Mouse (Mus musculus) heart, embryonic 14.5 days (tissue): ENCODE measurements around the gene Olfr810. TPM values are rescaled to one million over a fixed set of nuclear protein-coding genes. Genes with fewer than 3 reads are reported as not detected.

ENCODE experiments used
- ATAC-seq: fragments of 200-750 bp; cut with Nextera tagmentation; 2 replicates; pipeline ENCODE4 v1.8.0; 2017; ENCODE audit warnings: low read depth, moderate TSS enrichment; ENCODE audit not compliant: insufficient number of reproducible peaks, insufficient read depth, low FRiP score
- H3K27ac ChIP-seq, 2 experiments: fragments of 200-500 bp in 1 of 2; fragments of 300-500 bp in 1 of 2; sonication (generic) in 1 of 2; replicated peaks in 1 of 2; 2 replicates each; pipeline ENCODE4 v1.5.1; 2012 to 2014; ENCODE audit warnings: low read depth in 2 of 2, low read length in 2 of 2, control low read depth in 1 of 2, mild to moderate bottlenecking in 1 of 2, mixed read lengths in 1 of 2; ENCODE audit not compliant: control insufficient read depth in 1 of 2, insufficient read depth in 1 of 2
- H3K27me3 ChIP-seq: fragments of 300-500 bp; sonication (generic); 2 replicates; pipeline ENCODE4 v1.6.1; 2014; ENCODE audit warnings: mild to moderate bottlenecking, low read length, control low read depth; ENCODE audit not compliant: control insufficient read depth, insufficient read depth
- H3K36me3 ChIP-seq: fragments of 300-500 bp; sonication (generic); 2 replicates; pipeline ENCODE4 v1.6.1; 2014; ENCODE audit warnings: mild to moderate bottlenecking, control low read depth, low read length, mixed read lengths; ENCODE audit not compliant: control insufficient read depth, insufficient read depth
- H3K4me1 ChIP-seq, 2 experiments: fragments of 200-500 bp in 1 of 2; fragments of 300-500 bp in 1 of 2; sonication (generic) in 1 of 2; 2 replicates each; pipeline ENCODE4 v1.6.1; 2012 to 2014; ENCODE audit warnings: low read length in 2 of 2, control low read depth in 1 of 2, mixed read lengths in 1 of 2; ENCODE audit not compliant: control insufficient read depth in 2 of 2, insufficient read depth in 2 of 2
- H3K4me2 ChIP-seq: fragments of 300-500 bp; sonication (generic); 2 replicates; pipeline ENCODE4 v1.6.1; 2014; ENCODE audit warnings: mild to moderate bottlenecking, low read length
- H3K4me3 ChIP-seq, 2 experiments: fragments of 200-500 bp in 1 of 2; fragments of 300-500 bp in 1 of 2; sonication (generic) in 1 of 2; 2 replicates each; pipeline ENCODE4 v1.5.1; 2012 to 2014; ENCODE audit warnings: low read length in 2 of 2, mild to moderate bottlenecking in 2 of 2, control low read depth in 1 of 2, low read depth in 1 of 2, moderate library complexity in 1 of 2; ENCODE audit not compliant: control insufficient read depth in 1 of 2, insufficient read depth in 1 of 2
- H3K9ac ChIP-seq: fragments of 300-500 bp; sonication (generic); 2 replicates; pipeline ENCODE4 v1.6.1; 2014; ENCODE audit warnings: mild to moderate bottlenecking, low read length
- H3K9me3 ChIP-seq: fragments of 300-500 bp; sonication (generic); 2 replicates; pipeline ENCODE4 v1.6.1; 2016; ENCODE audit warnings: low read length, control low read depth; ENCODE audit not compliant: control insufficient read depth
- WGBS: fragments of 180-500 bp; shearing (Covaris S2); extraction: QIAGEN DNeasy Blood & Tissue Kit; methylation state at CpG from one replicate; pipeline ENCODE4 v1.1.7; 2014; 5-methylcytosine and 5-hydroxymethylcytosine counted together
- polyA plus RNA-seq: library from polyadenylated mRNA; unstranded; fragments of >200 nt; fragmentation: Nextera tagmentation; extraction: Ambion mirVana; gene quantifications from 2 replicates; pipeline ENCODE4 v1.2.1, GENCODE M21; 2014

Olfr810 gene
- polyA plus RNA-seq, result not detected in 2 replicates

DNA sequence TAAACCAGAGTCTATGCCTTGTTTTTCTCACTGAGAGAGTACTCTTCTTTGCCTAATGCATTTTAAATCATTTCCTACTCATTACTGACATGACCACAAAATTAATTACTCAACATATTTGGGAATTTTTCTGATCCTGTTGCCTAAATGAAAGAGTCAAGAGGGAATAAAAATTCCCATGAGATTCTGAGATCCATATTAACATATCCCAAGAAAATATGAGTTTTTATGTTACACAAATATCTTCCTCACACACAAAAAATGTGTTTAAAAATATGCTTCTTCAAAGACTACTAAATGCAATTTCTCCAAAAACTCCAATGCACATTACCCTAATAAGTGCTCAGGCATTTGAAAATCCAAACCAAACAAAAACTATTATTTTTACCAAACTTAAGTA is at the start of gene Olfr810:
Gene Olfr810, minus strand, starts transcription at position 101 of the 400 bp plus-strand sequence.
- Histone ChIP-seq H3K4me1 (no peaks in the 10 kb centered on the region), H3K4me2 (no peak within 1 kb of the TSS), H3K9me3 (no peaks in the 10 kb centered on the region), H3K36me3 (no peaks in the 10 kb centered on the region), H3K27me3 (no peaks in the 10 kb centered on the region), H3K9ac (no peak within 1 kb of the TSS), H3K4me3 (no peak within 1 kb of the TSS), H3K27ac (no peak within 1 kb of the TSS)
- no peak for ATAC-seq

- Histone ChIP-seq H3K27me3 (no peaks in the 10 kb centered on the region), H3K9ac (no peak within 1 kb of the TSS), H3K27ac (no peak within 1 kb of the TSS), H3K36me3 (no peaks in the 10 kb centered on the region), H3K4me2 (no peak within 1 kb of the TSS), H3K4me1 (no peaks in the 10 kb centered on the region), H3K9me3 (no peaks in the 10 kb centered on the region), H3K4me3 (no peak within 1 kb of the TSS)
- 74% methylated on average over 4 of the region's 4 CpGs for WGBS
- no peak for ATAC-seq
These were observed 9.6 kb upstream of the Olfr810 start, which contains the start of gene Olfr811 for GRCm38 (mm10) chr10:129804296-129804695. TSS of gene Olfr811 (minus strand) at chr10:129804396.

DNA sequence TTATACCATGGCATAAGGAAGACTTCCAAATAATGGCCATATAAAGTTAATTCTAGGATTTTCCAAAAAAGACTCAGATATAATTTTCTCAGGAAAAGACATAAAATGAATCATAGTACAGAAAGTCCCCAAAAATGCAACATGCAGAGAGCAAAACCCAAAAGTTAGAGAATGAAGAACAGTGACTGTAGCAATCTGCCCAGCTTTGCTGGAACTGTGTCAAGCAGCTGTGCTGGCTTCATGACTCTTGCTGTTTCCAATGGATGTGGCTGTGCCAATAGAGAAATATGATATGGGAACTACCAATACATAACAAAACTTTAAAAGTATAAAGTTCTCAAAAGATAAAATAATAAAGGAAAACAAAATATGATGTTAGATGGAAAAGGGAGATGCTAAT is 16.6 kb downstream of the Olfr810 start:
- H3K4me2 ChIP-seq, result no peak overlapping the region
- no peaks in the 10 kb centered on the region for H3K36me3 ChIP-seq
- H3K27ac ChIP-seq, result no peak overlapping the region
- no peak overlapping the region for H3K4me3 ChIP-seq
- no peak overlapping the region for H3K9ac ChIP-seq
- no peaks in the 10 kb centered on the region for H3K27me3 ChIP-seq
- H3K9me3 ChIP-seq, result no peaks in the 10 kb centered on the region
- no peaks in the 10 kb centered on the region for H3K4me1 ChIP-seq
- no peak for ATAC-seq

DNA sequence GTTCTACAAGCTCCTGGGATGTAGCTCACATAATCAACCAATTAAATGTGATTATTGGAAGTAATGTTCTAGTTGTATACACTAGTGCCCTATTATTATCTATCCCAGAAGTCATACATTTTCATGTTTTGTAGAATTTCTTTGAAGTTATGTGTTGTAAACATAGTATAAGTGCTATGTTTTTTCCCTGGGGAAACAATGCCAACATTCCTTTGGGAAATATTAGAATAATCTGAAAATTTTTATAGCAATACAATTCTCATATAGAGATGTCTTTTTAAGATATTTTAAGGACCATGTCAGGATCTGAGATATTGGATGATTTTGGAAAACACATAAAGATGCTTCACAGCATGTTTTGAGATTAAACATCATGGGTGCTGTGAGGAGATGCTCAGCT is 20.4 kb downstream of the Olfr810 start, which contains the start of gene Olfr809:
Gene Olfr809, plus strand, starts transcription at position 301 of the 400 bp plus-strand sequence.
- Histone ChIP-seq H3K9ac (no peak within 1 kb of the TSS), H3K4me2 (no peak within 1 kb of the TSS), H3K27ac (no peak within 1 kb of the TSS), H3K36me3 (no peaks in the 10 kb centered on the region), H3K9me3 (no peaks in the 10 kb centered on the region), H3K4me3 (no peak within 1 kb of the TSS), H3K4me1 (no peaks in the 10 kb centered on the region), H3K27me3 (no peaks in the 10 kb centered on the region)
- no peak for ATAC-seq

- Histone ChIP-seq H3K4me3 (no peak within 1 kb of the TSS), H3K27me3 (no peaks in the 10 kb centered on the region), H3K4me1 (no peaks in the 10 kb centered on the region), H3K27ac (no peak within 1 kb of the TSS), H3K9ac (no peak within 1 kb of the TSS), H3K36me3 (no peaks in the 10 kb centered on the region), H3K4me2 (no peak within 1 kb of the TSS), H3K9me3 (no peaks in the 10 kb centered on the region)
- no peak for ATAC-seq
- 84% methylated on average over 1 of the region's 1 CpGs for WGBS
These were observed 29.5 kb downstream of the Olfr810 start, which contains the start of gene Olfr808 for GRCm38 (mm10) chr10:129765182-129765581. TSS of gene Olfr808 (plus strand) at chr10:129765482.

DNA sequence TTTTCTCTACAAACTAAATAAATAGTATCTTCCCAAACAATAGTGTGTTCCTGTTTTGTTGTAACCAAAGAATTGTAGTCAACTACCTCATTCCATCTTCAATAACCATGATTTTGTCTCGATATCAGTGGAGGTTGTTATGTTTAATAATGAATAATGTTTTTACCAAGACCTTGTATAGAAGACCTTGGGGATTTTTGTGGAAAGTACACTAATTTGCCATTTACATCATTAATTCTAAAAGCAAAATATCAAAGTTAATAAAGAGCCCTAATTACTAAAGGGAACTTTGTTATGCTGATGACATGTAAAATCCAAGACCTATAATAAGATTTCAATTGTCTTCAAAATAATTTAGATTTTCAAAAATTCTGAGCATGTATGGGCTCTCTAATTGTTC is 37.0 kb downstream of the Olfr810 start, which contains the start of gene Olfr807:
Gene Olfr807, minus strand, starts transcription at position 101 of the 400 bp plus-strand sequence.
- WGBS, result 72% methylated on average over 1 of the region's 1 CpGs
- no peak for ATAC-seq
- Histone ChIP-seq H3K4me1 (no peaks in the 10 kb centered on the region), H3K27me3 (no peaks in the 10 kb centered on the region), H3K9ac (no peak within 1 kb of the TSS), H3K27ac (no peak within 1 kb of the TSS), H3K36me3 (no peaks in the 10 kb centered on the region), H3K4me2 (no peak within 1 kb of the TSS), H3K4me3 (no peak within 1 kb of the TSS), H3K9me3 (no peaks in the 10 kb centered on the region)

DNA sequence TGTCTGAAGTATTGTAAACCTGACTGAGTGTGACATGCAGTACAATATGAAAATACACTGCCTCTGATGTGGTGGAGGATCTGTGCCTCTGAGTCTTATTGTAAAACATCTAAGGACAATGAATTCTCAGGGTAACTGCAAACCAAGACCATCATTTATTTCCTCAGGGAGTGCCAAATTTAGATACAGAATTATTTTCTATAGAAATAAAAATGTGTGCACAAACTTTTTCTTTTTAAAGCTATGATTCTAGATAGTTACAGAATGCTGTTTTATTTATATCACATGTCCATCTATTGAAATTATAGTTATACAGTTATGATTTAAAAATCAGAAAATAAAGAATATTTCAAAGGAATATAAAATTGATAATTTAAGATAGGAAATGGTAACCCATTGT is 52.9 kb downstream of the Olfr810 start, which contains the start of gene Olfr806:
Gene Olfr806, minus strand, starts transcription at position 101 of the 400 bp plus-strand sequence.
- no peak within 1 kb of the TSS for H3K27ac ChIP-seq
- H3K36me3 ChIP-seq, result no peaks in the 10 kb centered on the region
- H3K4me1 ChIP-seq, result no peaks in the 10 kb centered on the region
- no peaks in the 10 kb centered on the region for H3K27me3 ChIP-seq
- no peak for ATAC-seq
- H3K4me3 ChIP-seq, result no peak within 1 kb of the TSS
- no peak within 1 kb of the TSS for H3K9ac ChIP-seq
- H3K9me3 ChIP-seq, result no peaks in the 10 kb centered on the region
- H3K4me2 ChIP-seq, result no peak within 1 kb of the TSS
